Mouse (Mus musculus): ENCODE data around the gene Nmur2. TPM values are rescaled to one million over a fixed set of nuclear protein-coding genes. Genes with fewer than 3 reads are reported as not detected.

Gene Nmur2
- 0.18 and 0.28 TPM in 2 replicates for polyA plus RNA-seq (2012; rRNA removed)

DNA sequence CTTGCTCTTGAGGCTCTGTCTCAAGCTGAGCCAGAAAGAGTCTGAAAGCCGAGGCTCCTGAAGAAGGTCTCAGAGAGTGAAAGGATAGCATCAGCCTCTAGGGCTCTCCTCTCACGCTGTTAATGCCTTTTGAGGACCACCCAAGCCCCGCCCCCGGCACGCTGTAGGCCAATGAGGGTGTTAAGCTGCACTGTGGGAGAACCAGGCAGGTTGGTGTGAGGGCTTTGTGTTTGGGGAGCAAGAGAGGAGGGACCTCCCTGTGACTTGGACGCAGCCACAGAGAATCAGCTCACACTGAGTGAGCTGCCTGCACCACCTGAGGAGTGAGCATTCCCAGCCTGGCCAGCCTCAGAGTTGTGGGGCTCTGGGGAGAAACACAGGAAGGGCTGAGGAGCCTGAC is at the start of gene Nmur2:
Gene Nmur2 (minus strand): TSS at position 94 of the 400 bp plus-strand sequence.

